Mouse (Mus musculus): Measurements from ENCODE around the gene Cyp2d10. TPM values are rescaled to one million over a fixed set of nuclear protein-coding genes. Genes with fewer than 3 reads are reported as not detected.

Gene Cyp2d10
- total RNA-seq, 1 experiment = not detected

DNA sequence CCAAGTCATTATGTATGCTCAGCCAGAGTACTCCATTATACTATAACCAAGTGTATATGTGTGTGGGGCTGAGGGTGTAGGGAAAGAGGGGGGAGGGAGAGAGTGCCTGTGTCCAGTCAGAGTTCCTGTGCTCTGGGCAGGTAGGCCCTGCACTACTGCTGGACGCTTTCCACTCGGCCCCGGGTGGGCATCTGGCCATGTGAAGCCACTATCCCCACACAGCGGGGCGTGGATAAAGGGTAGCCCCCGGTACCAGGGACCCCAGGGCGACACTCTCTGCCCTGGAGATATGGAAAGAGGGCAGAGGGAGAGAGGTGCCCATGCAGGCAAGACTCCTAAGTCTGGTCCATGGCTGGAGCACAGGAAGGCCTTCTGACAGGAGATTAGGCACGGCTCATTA is 38.2 kb upstream of the Cyp2d10 start:
- DNase-seq (ENCODE audit: low read depth, low spot score) = no peak

DNA sequence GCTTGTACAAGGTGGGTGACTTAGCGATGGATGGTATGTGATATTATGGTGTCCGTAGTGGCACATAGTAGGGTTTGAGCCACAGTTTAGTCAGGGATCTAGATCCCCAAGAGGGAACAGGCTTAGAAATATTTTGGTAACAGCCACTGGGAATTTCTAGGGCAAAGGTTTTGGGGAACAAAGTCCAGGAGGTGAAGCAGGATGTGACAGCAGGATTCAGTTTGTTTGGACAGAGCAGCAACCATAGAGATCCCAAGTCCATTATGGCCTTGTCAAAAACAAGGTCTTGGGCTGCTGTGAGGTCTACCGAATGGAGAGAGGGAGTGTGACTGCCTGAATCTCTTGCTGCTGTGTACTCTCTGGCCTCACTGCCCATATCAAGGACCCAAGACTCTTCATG is 36.7 kb upstream of the Cyp2d10 start:
- TF ChIP-seq CHD2 (IDR thresholded peaks at IDR 0.05; ENCODE audit: low read depth, low read length) = no peak
- in situ Hi-C loops (cut with MboI; ENCODE audit: low sequenced_read_pairs in 2 of 2, unreplicated experiment in 2 of 2) = no loop called here
- H3K4me1 ChIP-seq (ENCODE audit: control insufficient read depth in 2 of 2, insufficient read depth in 2 of 2, low read length in 2 of 2, poor library complexity in 1 of 2) = no peaks in the 10 kb centered on the region

More for the DNA sequence above, 38.2 kb upstream of the Cyp2d10 start:
- H3K9ac ChIP-seq (ENCODE audit: insufficient read depth, low read depth, low read length, poor library complexity, severe bottlenecking) = no peak overlapping the region
- in situ Hi-C loops (cut with MboI; ENCODE audit: low sequenced_read_pairs in 2 of 2, unreplicated experiment in 2 of 2) = no loop called here
- TF ChIP-seq ZC3H11A (IDR thresholded peaks at IDR 0.05; ENCODE audit: borderline replicate concordance, low read depth, low read length) (no peak), HCFC1 (IDR thresholded peaks at IDR 0.05; ENCODE audit: borderline replicate concordance, insufficient read depth, low read length) (no peak), ZNF384 (IDR thresholded peaks at IDR 0.05; ENCODE audit: low read depth, low read length) (no peak), MAFK (IDR thresholded peaks at IDR 0.05; ENCODE audit: insufficient read depth, low read depth, low read length) (no peak), CHD2 (IDR thresholded peaks at IDR 0.05; ENCODE audit: low read depth, low read length) (no peak)
- no peaks in the 10 kb centered on the region for H3K4me1 ChIP-seq (ENCODE audit: control insufficient read depth in 2 of 2, insufficient read depth in 2 of 2, low read length in 2 of 2, poor library complexity in 1 of 2)
- no peaks in the 10 kb centered on the region for H3K9me3 ChIP-seq (ENCODE audit: control insufficient read depth, insufficient read depth, low read depth, low read length)
- no peak overlapping the region for H3K27ac ChIP-seq (ENCODE audit: insufficient read depth, low read depth, low read length, poor library complexity, severe bottlenecking)
- H3K36me3 ChIP-seq (ENCODE audit: control insufficient read depth, insufficient read depth, low read length, poor library complexity, severe bottlenecking) = no peaks in the 10 kb centered on the region
- no peak overlapping the region for H3K4me3 ChIP-seq (ENCODE audit: insufficient read depth in 1 of 2, low read depth in 1 of 2, low read length in 2 of 2, poor library complexity in 1 of 2, severe bottlenecking in 1 of 2)

DNA sequence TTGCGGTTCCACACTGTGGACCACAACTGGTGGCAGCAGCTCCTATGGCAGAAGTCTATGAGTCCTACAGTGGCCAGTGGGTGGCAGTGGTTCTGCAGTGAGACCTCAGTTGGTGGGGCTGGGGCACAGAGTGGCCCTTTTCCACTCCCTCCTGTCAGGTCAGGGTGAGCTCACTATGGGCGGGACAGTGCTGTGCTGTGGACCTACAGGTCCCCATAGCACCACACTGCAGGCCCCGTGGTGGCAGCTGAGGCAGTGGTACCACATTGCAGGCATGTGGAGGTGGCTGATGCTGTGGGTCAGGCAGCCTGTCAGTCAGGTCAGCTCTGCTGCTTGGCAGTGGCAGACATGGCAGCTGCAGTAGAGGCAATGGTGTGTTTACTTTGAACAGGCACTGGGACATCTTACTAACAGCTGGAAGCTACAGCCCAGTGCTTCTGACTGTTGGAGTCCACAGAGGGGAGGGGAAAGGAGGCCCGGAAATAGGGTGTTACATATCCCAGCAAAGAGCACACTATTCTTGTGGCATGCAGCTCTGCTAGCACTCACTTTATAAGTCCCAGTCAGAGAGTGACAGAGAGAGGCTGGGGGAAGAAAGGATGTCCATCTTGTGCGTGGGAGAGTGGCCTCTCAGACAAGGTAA is 31.1 kb upstream of the Cyp2d10 start:
- Histone ChIP-seq H3K4me3 (ENCODE audit: insufficient read depth in 1 of 2, low read depth in 1 of 2, low read length in 2 of 2, poor library complexity in 1 of 2, severe bottlenecking in 1 of 2) (no peak overlapping the region), H3K4me1 (ENCODE audit: control insufficient read depth in 2 of 2, insufficient read depth in 2 of 2, low read length in 2 of 2, poor library complexity in 1 of 2) (no peaks in the 10 kb centered on the region), H3K9ac (ENCODE audit: insufficient read depth, low read depth, low read length, poor library complexity, severe bottlenecking) (no peak overlapping the region), H3K36me3 (ENCODE audit: control insufficient read depth, insufficient read depth, low read length, poor library complexity, severe bottlenecking) (no peaks in the 10 kb centered on the region), H3K27ac (ENCODE audit: insufficient read depth, low read depth, low read length, poor library complexity, severe bottlenecking) (no peak overlapping the region), H3K9me3 (ENCODE audit: control insufficient read depth, insufficient read depth, low read depth, low read length) (no peaks in the 10 kb centered on the region)
- no peak for DNase-seq (ENCODE audit: low read depth, low spot score)
- in situ Hi-C loops (cut with MboI; ENCODE audit: low sequenced_read_pairs in 2 of 2, unreplicated experiment in 2 of 2) = no loop called here
- TF ChIP-seq ZNF384 (IDR thresholded peaks at IDR 0.05; ENCODE audit: low read depth, low read length) (no peak), CHD2 (IDR thresholded peaks at IDR 0.05; ENCODE audit: low read depth, low read length) (no peak), HCFC1 (IDR thresholded peaks at IDR 0.05; ENCODE audit: borderline replicate concordance, insufficient read depth, low read length) (no peak), ZC3H11A (IDR thresholded peaks at IDR 0.05; ENCODE audit: borderline replicate concordance, low read depth, low read length) (no peak), MAFK (IDR thresholded peaks at IDR 0.05; ENCODE audit: insufficient read depth, low read depth, low read length) (no peak)

More for the DNA sequence above, 36.7 kb upstream of the Cyp2d10 start:
- Histone ChIP-seq H3K36me3 (ENCODE audit: control insufficient read depth, insufficient read depth, low read length, poor library complexity, severe bottlenecking) (no peaks in the 10 kb centered on the region), H3K27ac (ENCODE audit: insufficient read depth, low read depth, low read length, poor library complexity, severe bottlenecking) (no peak overlapping the region), H3K9ac (ENCODE audit: insufficient read depth, low read depth, low read length, poor library complexity, severe bottlenecking) (no peak overlapping the region), H3K4me3 (ENCODE audit: insufficient read depth in 1 of 2, low read depth in 1 of 2, low read length in 2 of 2, poor library complexity in 1 of 2, severe bottlenecking in 1 of 2) (no peak overlapping the region), H3K9me3 (ENCODE audit: control insufficient read depth, insufficient read depth, low read depth, low read length) (no peaks in the 10 kb centered on the region)
- DNase-seq (ENCODE audit: low read depth, low spot score) = no peak

DNA sequence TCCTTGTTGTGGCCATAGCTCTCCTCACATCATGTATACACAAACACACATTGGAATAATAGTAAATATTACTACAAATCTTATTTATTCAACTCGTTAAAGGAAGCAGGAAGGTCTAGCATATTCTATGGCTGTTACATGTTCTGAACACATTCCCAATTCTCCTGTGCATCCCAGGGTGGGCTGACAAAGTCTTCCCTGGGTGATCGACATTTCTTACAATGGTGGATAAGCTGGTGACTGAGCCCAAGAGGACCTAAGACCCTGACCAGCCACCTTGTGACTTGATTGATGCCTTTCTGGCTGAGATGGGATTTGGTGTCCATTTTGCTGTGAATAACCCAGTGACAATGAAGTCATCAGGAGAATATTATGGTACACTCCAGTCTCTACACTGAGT is 28.6 kb upstream of the Cyp2d10 start:
- Histone ChIP-seq H3K27ac (ENCODE audit: insufficient read depth, low read depth, low read length, poor library complexity, severe bottlenecking) (no peak overlapping the region), H3K4me1 (ENCODE audit: control insufficient read depth in 2 of 2, insufficient read depth in 2 of 2, low read length in 2 of 2, poor library complexity in 1 of 2) (no peaks in the 10 kb centered on the region), H3K9me3 (ENCODE audit: control insufficient read depth, insufficient read depth, low read depth, low read length) (no peaks in the 10 kb centered on the region), H3K4me3 (ENCODE audit: insufficient read depth in 1 of 2, low read depth in 1 of 2, low read length in 2 of 2, poor library complexity in 1 of 2, severe bottlenecking in 1 of 2) (no peak overlapping the region), H3K9ac (ENCODE audit: insufficient read depth, low read depth, low read length, poor library complexity, severe bottlenecking) (no peak overlapping the region), H3K36me3 (ENCODE audit: control insufficient read depth, insufficient read depth, low read length, poor library complexity, severe bottlenecking) (no peaks in the 10 kb centered on the region)
- no peak for DNase-seq (ENCODE audit: low read depth, low spot score)
- TF ChIP-seq HCFC1 (IDR thresholded peaks at IDR 0.05; ENCODE audit: borderline replicate concordance, insufficient read depth, low read length) (no peak), ZC3H11A (IDR thresholded peaks at IDR 0.05; ENCODE audit: borderline replicate concordance, low read depth, low read length) (no peak), CHD2 (IDR thresholded peaks at IDR 0.05; ENCODE audit: low read depth, low read length) (no peak), ZNF384 (IDR thresholded peaks at IDR 0.05; ENCODE audit: low read depth, low read length) (no peak), MAFK (IDR thresholded peaks at IDR 0.05; ENCODE audit: insufficient read depth, low read depth, low read length) (no peak)
- in situ Hi-C loops (cut with MboI; ENCODE audit: low sequenced_read_pairs in 2 of 2, unreplicated experiment in 2 of 2) = no loop called here

DNA sequence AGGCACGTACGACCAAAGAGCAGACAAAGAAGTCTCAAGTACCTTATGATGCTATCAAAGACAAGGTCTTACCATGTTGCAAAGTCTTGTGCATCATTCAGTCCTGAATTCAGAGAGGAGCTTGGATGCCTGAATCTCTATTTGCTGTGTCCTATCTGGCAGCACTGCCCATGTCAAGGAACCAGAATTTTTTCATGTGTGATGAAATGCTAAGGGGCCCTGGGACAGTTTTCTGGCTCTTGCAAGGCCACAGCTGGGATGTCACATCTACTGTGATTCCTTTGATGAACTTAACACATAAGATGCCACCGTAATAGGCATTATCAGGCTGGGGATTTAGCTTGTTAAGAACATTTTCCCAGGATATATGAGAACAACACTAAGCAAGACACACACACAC is 28.0 kb upstream of the Cyp2d10 start:
- in situ Hi-C loops (cut with MboI; ENCODE audit: low sequenced_read_pairs in 2 of 2, unreplicated experiment in 2 of 2) = no loop called here
- H3K27ac ChIP-seq (ENCODE audit: insufficient read depth, low read depth, low read length, poor library complexity, severe bottlenecking) = no peak overlapping the region
- no peak overlapping the region for H3K9ac ChIP-seq (ENCODE audit: insufficient read depth, low read depth, low read length, poor library complexity, severe bottlenecking)
- DNase-seq (ENCODE audit: low read depth, low spot score) = no peak
- H3K9me3 ChIP-seq (ENCODE audit: control insufficient read depth, insufficient read depth, low read depth, low read length) = peaks cover 2% of the 10 kb centered on the region; the same call in 1 of the 2 replicates
- H3K4me3 ChIP-seq (ENCODE audit: insufficient read depth in 1 of 2, low read depth in 1 of 2, low read length in 2 of 2, poor library complexity in 1 of 2, severe bottlenecking in 1 of 2) = no peak overlapping the region
- no peaks in the 10 kb centered on the region for H3K36me3 ChIP-seq (ENCODE audit: control insufficient read depth, insufficient read depth, low read length, poor library complexity, severe bottlenecking)
- H3K4me1 ChIP-seq (ENCODE audit: control insufficient read depth in 2 of 2, insufficient read depth in 2 of 2, low read length in 2 of 2, poor library complexity in 1 of 2) = no peaks in the 10 kb centered on the region
- no peak for TF ChIP-seq CHD2 (IDR thresholded peaks at IDR 0.05; ENCODE audit: low read depth, low read length)
- TF ChIP-seq ZNF384 (IDR thresholded peaks at IDR 0.05; ENCODE audit: low read depth, low read length) = no peak
- no peak for TF ChIP-seq MAFK (IDR thresholded peaks at IDR 0.05; ENCODE audit: insufficient read depth, low read depth, low read length)
- no peak for TF ChIP-seq ZC3H11A (IDR thresholded peaks at IDR 0.05; ENCODE audit: borderline replicate concordance, low read depth, low read length)
- TF ChIP-seq HCFC1 (IDR thresholded peaks at IDR 0.05; ENCODE audit: borderline replicate concordance, insufficient read depth, low read length) = no peak

All from ES-E14 (cell line).